Mouse (Mus musculus) brain, adult 10 weeks (tissue): ENCODE results near the gene Aldh4a1. TPM values are rescaled to one million over a fixed set of nuclear protein-coding genes. Genes with fewer than 3 reads are reported as not detected.

Experiments used
- polyA plus RNA-seq: library from polyadenylated mRNA; stranded (reverse); fragments of 350-450 nt; fragmentation: Illumina TruSeq; extraction: RNeasy Lipid Tissue Mini Kit (QIAGEN cat#74804); gene quantifications from one replicate; pipeline ENCODE4 v1.2.3, GENCODE M21; 2015; ENCODE audit warnings: low read depth, low replicate concordance

Gene Aldh4a1
- 16.8 TPM for polyA plus RNA-seq

GRCm38 (mm10) chr4:139622373-139623282, at the start of gene Aldh4a1:
Gene Aldh4a1, plus strand, starts transcription at chr4:139622866.

DNA sequence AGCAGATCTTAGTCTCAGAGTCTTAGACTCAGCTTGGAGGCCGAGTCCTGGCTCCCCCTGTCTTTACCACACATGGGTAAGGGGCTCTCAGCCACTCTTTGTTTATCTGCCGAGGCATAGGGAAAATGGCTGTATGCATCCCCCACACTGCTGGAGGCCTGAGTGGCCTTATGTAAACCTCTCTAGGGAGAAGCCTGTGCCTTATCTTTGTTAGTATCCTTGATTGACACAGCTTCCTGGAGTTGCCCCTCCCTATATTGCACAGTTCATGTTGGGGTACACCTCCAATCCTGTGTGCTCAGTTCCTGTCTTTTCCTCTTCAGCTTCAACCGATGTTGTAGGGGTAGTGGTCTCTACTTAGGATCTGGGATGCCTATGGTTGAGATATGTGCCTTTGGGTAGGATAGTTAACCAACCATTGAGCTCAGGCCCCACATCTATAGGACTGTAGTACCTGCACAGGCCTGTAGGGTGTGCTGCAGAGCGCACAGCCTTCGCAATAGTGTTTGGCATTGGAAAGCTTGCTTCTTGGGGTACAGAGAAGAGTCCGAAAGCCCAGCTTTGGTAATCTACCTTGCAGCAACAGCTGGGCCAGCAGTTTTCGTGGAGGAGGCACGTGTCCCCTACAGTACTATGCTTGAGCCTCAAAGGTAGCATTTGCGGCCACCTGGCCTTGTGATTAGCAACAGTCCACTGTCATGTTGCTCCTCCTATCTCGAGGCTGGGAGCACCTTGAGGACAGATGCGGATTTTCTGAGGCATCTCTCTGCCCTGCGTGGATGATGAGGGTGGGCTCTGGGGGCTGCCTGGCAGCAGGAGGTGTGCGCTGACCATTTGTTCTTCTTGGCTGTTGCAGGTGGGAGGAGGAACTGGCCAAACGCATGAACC, 20.1 kb upstream of the Aldh4a1 start, which contains the start of gene Gm21969:
Gene Gm21969, plus strand, starts transcription at position 830 of the 888 bp plus-strand sequence.

DNA sequence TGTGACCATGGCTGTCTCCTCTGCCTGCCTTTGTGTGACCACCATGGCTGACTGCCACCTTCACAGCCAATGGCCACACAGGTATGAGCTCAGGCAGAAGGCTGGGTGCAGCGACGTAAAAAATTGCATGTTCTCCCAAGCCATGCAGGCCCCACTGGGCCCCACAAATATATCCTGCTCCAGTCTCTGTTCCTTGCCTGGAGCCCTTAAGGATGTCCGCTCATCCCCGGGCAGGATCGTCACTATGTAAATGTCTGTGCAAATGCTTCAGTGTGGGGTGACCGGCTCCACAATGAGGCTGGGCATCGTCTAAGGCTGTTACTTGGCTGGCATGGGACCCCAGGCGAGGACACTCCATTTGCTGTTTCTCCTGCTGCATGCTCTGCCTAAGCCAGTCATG, 30.6 kb downstream of the Aldh4a1 start, which contains the start of gene Tas1r2:
Gene Tas1r2, plus strand, starts transcription at position 301 of the 400 bp plus-strand sequence.

Other genes with a start within 250 kb of the Aldh4a1 start
- gene Iffo2, start 92.3 kb upstream of the Aldh4a1 start, polyA plus RNA-seq: 9.2 TPM
- not detected for gene Gm21969, start 19.7 kb upstream of the Aldh4a1 start, polyA plus RNA-seq
- not detected for gene Tas1r2, start 30.7 kb downstream of the Aldh4a1 start, polyA plus RNA-seq
- gene Pax7, start 210.7 kb downstream of the Aldh4a1 start, polyA plus RNA-seq: 0.92 TPM